Mouse (Mus musculus) midbrain, embryonic 11.5 days (tissue): ENCODE data around the gene Itpr3. TPM values are rescaled to one million over a fixed set of nuclear protein-coding genes. Genes with fewer than 3 reads are reported as not detected.
A peak's percentile ranks its signal among the peaks of the same experiment; 100 is the strongest.

Experiments used
- ATAC-seq: fragments of 200-750 bp; cut with Nextera tagmentation; 2 replicates; pipeline ENCODE4 v1.8.0; 2017; ENCODE audit warnings: moderate TSS enrichment, moderate library complexity; ENCODE audit not compliant: low FRiP score
- DNase-seq: peaks from one replicate; pipeline ENCODE4 v3.0.0; 2015; ENCODE audit warnings: low spot score; ENCODE audit errors: missing footprints
- H3K27ac ChIP-seq: fragments of 300-500 bp; sonication (generic); 2 replicates; pipeline ENCODE4 v1.5.1; 2014; ENCODE audit warnings: low read depth, low read length
- H3K27me3 ChIP-seq: fragments of 300-500 bp; sonication (generic); 2 replicates; pipeline ENCODE4 v1.6.1; 2014; ENCODE audit warnings: mild to moderate bottlenecking, low read length, moderate library complexity, mixed read lengths; ENCODE audit not compliant: control insufficient read depth, insufficient read depth
- H3K36me3 ChIP-seq: fragments of 300-500 bp; sonication (generic); 2 replicates; pipeline ENCODE4 v1.6.1; 2014; ENCODE audit warnings: mild to moderate bottlenecking, low read length, moderate library complexity, mixed read lengths; ENCODE audit not compliant: control insufficient read depth, insufficient read depth
- H3K4me1 ChIP-seq: fragments of 300-500 bp; sonication (generic); 2 replicates; pipeline ENCODE4 v1.6.1; 2014; ENCODE audit warnings: low read length; ENCODE audit not compliant: control insufficient read depth, insufficient read depth
- H3K4me2 ChIP-seq: fragments of 300-500 bp; sonication (generic); 2 replicates; pipeline ENCODE4 v1.6.1; 2014; ENCODE audit warnings: mild to moderate bottlenecking, moderate library complexity
- H3K4me3 ChIP-seq: fragments of 300-500 bp; sonication (generic); 2 replicates; pipeline ENCODE4 v1.5.1; 2014; ENCODE audit warnings: low read depth, low read length
- H3K9ac ChIP-seq: fragments of 300-500 bp; sonication (generic); 2 replicates; pipeline ENCODE4 v1.6.1; 2014; ENCODE audit warnings: low read length
- H3K9me3 ChIP-seq: fragments of 300-500 bp; sonication (generic); 2 replicates; pipeline ENCODE4 v1.6.1; 2016; ENCODE audit warnings: low read length; ENCODE audit not compliant: control insufficient read depth
- WGBS: fragments of 180-500 bp; shearing (Covaris S2); extraction: QIAGEN DNeasy Blood & Tissue Kit; methylation state at CpG from one replicate; pipeline ENCODE4 v1.1.7; 2014; 5-methylcytosine and 5-hydroxymethylcytosine counted together
- polyA plus RNA-seq: library from polyadenylated mRNA; unstranded; fragments of >200 nt; fragmentation: Nextera tagmentation; extraction: Ambion mirVana; gene quantifications from 2 replicates; pipeline ENCODE4 v1.2.1, GENCODE M21; 2014

Gene Itpr3
- polyA plus RNA-seq, 1 experiment from 2014 or later: 0.72 TPM

DNA sequence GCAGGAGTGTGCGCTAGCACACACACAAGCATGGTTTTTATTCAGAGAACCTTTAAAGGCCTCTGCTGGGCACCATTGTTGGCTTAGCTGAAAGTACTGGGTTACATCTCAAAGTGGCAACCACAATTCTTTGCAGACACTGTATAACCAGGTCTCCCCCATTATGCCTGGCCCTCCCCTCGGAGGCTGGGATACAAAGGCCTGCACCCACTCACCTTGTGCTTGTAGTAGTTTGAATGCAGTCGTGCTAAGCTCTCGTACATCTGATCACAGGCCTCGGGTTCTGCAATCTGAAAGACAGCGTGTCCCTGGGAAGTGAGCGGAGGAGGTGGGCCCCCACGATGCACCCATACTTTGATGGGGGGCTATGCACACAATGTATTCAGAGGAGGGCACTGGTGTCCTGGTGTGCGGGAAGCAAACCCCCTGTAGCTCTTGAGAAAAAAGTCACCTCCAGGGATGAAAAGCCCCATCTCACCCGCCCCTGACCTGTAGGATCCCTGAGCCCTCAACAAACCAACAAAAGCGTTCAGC, 68.6 kb downstream of the Itpr3 start:
- H3K4me3 ChIP-seq: no peak overlapping the region
- peaks cover 6% of the 10 kb centered on the region; the same call in 1 of the 2 replicates for H3K4me1 ChIP-seq
- no peak overlapping the region for H3K4me2 ChIP-seq
- 82% methylated on average over 11 of the region's 11 CpGs for WGBS
- H3K36me3 ChIP-seq: no peaks in the 10 kb centered on the region
- no peaks in the 10 kb centered on the region for H3K9me3 ChIP-seq
- H3K9ac ChIP-seq: no peak overlapping the region
- no peaks in the 10 kb centered on the region for H3K27me3 ChIP-seq
- DNase-seq: no peak
- H3K27ac ChIP-seq: no peak overlapping the region
- no peak for ATAC-seq

DNA sequence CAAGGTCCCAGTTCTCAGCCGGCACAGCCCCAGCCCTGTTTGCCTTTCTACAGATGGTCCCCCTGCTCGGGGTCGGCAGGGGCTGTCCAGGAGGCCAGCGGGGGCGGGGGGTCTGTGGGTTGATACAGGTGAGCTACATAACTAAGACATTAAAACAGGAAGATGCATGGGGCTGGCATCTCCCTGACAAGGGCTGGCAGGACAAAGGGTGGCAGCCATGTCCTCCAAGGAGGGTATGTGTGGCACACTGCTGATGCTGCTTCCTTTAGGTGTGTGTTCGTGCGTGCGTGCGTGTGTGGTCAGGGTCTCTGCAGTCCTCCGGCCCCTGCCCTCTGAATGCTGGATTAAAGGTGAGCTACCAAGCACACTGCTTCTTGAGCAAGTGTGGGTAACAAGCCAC, 69.9 kb downstream of the Itpr3 start:
- no peak for ATAC-seq
- Histone ChIP-seq H3K4me2 (no peak overlapping the region), H3K36me3 (no peaks in the 10 kb centered on the region), H3K9me3 (no peaks in the 10 kb centered on the region), H3K27me3 (no peaks in the 10 kb centered on the region), H3K9ac (no peak overlapping the region), H3K4me1 (peaks cover 8% of the 10 kb centered on the region; the same call in 1 of the 2 replicates), H3K27ac (no peak overlapping the region), H3K4me3 (no peak overlapping the region)
- WGBS: 83% methylated on average over 10 of the region's 10 CpGs
- no peak for DNase-seq

DNA sequence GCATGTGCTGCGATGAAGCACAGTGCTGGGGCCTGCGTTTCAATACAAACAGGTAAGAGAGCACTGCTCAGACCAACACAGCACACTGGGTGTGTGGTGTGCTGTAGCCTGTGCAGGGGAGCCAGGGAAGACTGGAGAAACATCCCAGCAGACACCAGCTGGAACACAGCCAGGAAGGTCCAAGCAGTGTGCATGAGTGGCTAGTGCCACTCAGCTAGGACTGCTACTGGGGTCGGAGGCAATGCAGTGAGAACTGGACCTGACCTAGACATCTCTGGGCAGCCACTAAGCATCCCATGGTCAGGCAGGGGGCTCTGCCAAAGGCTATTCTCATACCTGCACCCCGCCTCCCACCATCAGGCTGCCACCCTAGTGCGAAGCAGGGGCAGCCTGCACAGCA, 71.1 kb downstream of the Itpr3 start:
- Histone ChIP-seq H3K27ac (no peak overlapping the region), H3K4me1 (peaks cover 14% of the 10 kb centered on the region), H3K4me2 (no peak overlapping the region), H3K4me3 (no peak overlapping the region), H3K9me3 (no peaks in the 10 kb centered on the region), H3K36me3 (no peaks in the 10 kb centered on the region), H3K9ac (no peak overlapping the region), H3K27me3 (no peaks in the 10 kb centered on the region)
- ATAC-seq: no peak
- 93% methylated on average over 5 of the region's 5 CpGs for WGBS
- no peak for DNase-seq

DNA sequence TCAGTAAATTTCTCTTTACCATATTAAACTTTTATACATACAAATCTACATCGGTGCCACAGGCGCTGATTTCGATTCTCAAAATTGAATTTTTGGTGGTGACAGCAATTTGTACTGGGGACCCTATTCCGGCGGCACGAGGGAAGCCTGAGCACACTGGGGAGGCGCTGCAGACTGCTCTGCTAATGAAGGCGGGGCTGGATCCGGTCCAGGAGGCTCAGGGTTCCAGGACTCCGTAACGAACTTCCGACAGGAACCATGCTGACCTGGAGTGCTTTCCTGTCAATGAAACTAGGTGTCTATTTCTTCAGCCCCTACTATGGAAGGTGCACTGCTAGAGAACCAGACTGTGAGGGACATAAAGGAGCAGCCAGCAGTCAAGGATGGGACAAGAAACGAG, 72.2 kb downstream of the Itpr3 start:
- H3K4me2 ChIP-seq: no peak overlapping the region
- H3K36me3 ChIP-seq: no peaks in the 10 kb centered on the region
- DNase-seq (no peak), ATAC-seq (no peak)
- no peaks in the 10 kb centered on the region for H3K27me3 ChIP-seq
- no peak overlapping the region for H3K9ac ChIP-seq
- no peak overlapping the region for H3K4me3 ChIP-seq
- 85% methylated on average over 13 of the region's 13 CpGs for WGBS
- H3K4me1 ChIP-seq: peaks cover 16% of the 10 kb centered on the region
- no peaks in the 10 kb centered on the region for H3K9me3 ChIP-seq
- no peak overlapping the region for H3K27ac ChIP-seq

DNA sequence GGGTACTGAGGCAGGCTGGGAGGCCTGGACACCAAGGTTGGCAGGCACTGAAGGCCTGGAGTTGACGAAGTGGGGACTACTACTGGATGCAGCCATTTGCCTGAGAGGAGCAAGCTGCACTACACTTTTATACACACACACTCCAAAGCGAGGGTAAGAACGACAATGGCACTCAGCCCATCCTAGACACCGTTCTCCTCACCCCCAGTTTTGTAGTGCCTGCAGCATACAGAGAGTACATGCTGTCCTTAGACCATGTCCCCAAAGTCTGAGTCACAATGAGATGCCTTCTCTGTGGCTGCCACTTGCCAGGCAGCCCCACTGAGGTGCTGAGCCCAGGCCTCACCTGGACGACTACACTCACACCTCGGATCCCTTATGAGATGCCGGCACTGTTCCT, 72.7 kb downstream of the Itpr3 start:
- Histone ChIP-seq H3K4me2 (no peak overlapping the region), H3K27me3 (no peaks in the 10 kb centered on the region), H3K9me3 (no peaks in the 10 kb centered on the region), H3K27ac (no peak overlapping the region), H3K4me3 (no peak overlapping the region), H3K9ac (no peak overlapping the region), H3K4me1 (peaks cover 16% of the 10 kb centered on the region), H3K36me3 (no peaks in the 10 kb centered on the region)
- 84% methylated on average over 7 of the region's 7 CpGs for WGBS
- no peak for DNase-seq
- no peak for ATAC-seq

DNA sequence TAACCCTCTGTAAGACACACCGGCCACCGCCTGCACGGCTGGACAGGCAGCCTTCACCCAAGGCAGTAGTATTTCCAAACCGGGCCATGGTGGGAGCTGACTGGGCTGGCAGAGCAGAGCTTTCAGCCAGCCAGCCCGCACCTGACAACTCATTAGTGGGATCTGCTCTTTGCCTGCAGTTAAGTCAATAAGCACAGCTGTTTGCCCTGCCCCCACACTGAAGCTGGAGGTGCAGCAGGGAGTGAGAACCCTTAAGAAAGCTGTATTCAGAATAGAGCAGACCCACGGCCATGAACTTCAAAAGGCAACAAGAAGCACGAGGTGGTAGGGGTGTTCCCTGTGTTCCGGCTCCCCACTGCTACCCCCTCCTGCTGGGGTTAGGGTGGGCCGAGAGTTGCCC, 73.1 kb downstream of the Itpr3 start:
- H3K4me2 ChIP-seq: no peak overlapping the region
- ATAC-seq: no peak
- no peak for DNase-seq
- no peaks in the 10 kb centered on the region for H3K9me3 ChIP-seq
- peak overlapping the region; percentile 40; the same call in 1 of the 2 replicates for H3K27ac ChIP-seq
- no peak overlapping the region for H3K4me3 ChIP-seq
- no peaks in the 10 kb centered on the region for H3K36me3 ChIP-seq
- 57% methylated on average over 9 of the region's 9 CpGs for WGBS
- no peak overlapping the region for H3K9ac ChIP-seq
- H3K4me1 ChIP-seq: peaks cover 16% of the 10 kb centered on the region
- H3K27me3 ChIP-seq: no peaks in the 10 kb centered on the region

- Histone ChIP-seq H3K9ac (no peak overlapping the region), H3K4me2 (no peak overlapping the region), H3K4me1 (peaks cover 16% of the 10 kb centered on the region), H3K27me3 (no peaks in the 10 kb centered on the region), H3K27ac (no peak overlapping the region), H3K4me3 (no peak overlapping the region), H3K36me3 (no peaks in the 10 kb centered on the region), H3K9me3 (no peaks in the 10 kb centered on the region)
- ATAC-seq: no peak
- WGBS: 81% methylated on average over 10 of the region's 10 CpGs
- no peak for DNase-seq
These were observed 74.1 kb downstream of the Itpr3 start for GRCm38 (mm10) chr17:27131240-27131665.

GRCm38 (mm10) chr17:27132238-27132637, 75.1 kb downstream of the Itpr3 start:
- Histone ChIP-seq H3K4me1 (peaks cover 16% of the 10 kb centered on the region), H3K27me3 (no peaks in the 10 kb centered on the region), H3K4me2 (no peak overlapping the region), H3K4me3 (no peak overlapping the region), H3K36me3 (no peaks in the 10 kb centered on the region), H3K9me3 (no peaks in the 10 kb centered on the region), H3K9ac (no peak overlapping the region; the same call in 1 of the 2 replicates), H3K27ac (no peak overlapping the region)
- ATAC-seq (no peak), DNase-seq (no peak)
- WGBS: 91% methylated on average over 10 of the region's 10 CpGs

DNA sequence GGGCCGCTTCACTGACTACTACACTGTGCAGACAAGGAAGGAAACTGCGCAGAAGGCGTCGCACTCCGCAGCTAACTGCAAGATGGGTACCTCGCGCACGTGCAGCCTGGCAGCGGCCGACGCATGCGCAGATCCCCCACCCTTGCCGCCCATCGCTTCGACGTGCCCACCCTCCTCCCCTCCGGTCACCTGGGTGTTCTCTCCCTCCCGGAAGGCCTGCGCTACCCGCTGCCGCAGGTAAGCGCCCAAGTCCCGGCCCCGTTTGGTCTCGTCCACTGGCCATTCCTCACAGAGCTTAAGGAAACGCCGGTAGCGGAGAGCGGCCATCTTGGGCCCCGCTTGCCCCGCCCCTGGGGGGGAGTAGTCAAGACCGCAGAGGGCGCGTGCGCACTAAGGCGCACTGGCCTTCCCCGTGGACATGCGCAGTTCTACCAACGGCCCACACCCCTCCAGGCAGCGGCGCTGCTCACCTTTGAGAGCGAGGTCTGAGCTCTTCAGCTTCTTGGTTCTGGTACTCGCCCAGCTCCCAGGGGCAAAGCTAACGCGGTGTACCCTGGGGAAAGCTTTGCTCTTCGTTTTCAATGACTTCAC, 76.5 kb downstream of the Itpr3 start, which contains the start of gene Uqcc2:
Gene Uqcc2, minus strand, starts transcription at position 366 of the 591 bp plus-strand sequence.
- ATAC-seq (peak; percentile 94), DNase-seq (peak; percentile 100)
- H3K9ac ChIP-seq: peak within 1 kb of the TSS; percentile 77
- H3K4me3 ChIP-seq: peak within 1 kb of the TSS; percentile 71
- no peaks in the 10 kb centered on the region for H3K36me3 ChIP-seq
- H3K27ac ChIP-seq: no peak within 1 kb of the TSS
- no peaks in the 10 kb centered on the region for H3K9me3 ChIP-seq
- H3K4me2 ChIP-seq: peak within 1 kb of the TSS; percentile 44
- H3K4me1 ChIP-seq: peaks cover 16% of the 10 kb centered on the region
- no peaks in the 10 kb centered on the region for H3K27me3 ChIP-seq
- WGBS: under 1% methylated on average over 46 of the region's 46 CpGs
